In the genomic region with DNA sequence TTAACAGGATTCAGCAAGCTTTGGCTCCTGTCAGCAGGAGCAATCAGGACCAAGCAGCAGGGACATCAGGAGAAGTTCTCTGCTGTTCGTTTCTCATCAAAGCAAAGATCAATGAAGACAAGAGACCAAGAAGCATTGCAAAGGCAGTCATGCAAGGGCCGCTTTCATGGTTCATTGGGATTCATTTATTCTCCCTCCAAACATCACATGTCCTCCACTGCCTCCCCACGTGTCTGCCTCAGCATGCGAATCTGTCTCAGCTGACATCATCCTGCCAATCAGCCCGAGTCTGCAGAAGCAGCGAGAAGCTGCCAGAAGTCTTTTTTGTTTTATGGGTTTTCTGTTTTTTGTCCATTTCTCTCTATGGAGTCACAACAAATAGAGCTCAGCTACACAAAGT, we compare ENCODE assay signal across 13 mouse cellular contexts. TPM values are rescaled to one million over a fixed set of nuclear protein-coding genes. Genes with fewer than 3 reads are reported as not detected.
DNase-seq lines count a peak whose midpoint lies in the region; ATAC-seq and TF ChIP-seq lines count a peak whose summit lies in the region.
"Had no signal": no experiment of that assay in that cellular context is flagged by ENCODE, and none has a peak within 500 bp of the region (broad histone marks: within the 10 kb centered on the region; RNA-seq: fewer than 3 reads in every experiment).

No protein-coding gene starts in this region.

- peaks cover 1% of the 10 kb centered on the region; the same call in 1 of the 2 replicates for H3K4me1 ChIP-seq in hindbrain, embryonic 16.5 days (ENCODE audit: control insufficient read depth, insufficient read depth, low read depth, low read length)
- H3K4me1 ChIP-seq in hindbrain, embryonic 13.5 days (replicated peaks): peaks cover 9% of the 10 kb centered on the region; the same call in 1 of the 2 replicates
- H3K4me1 ChIP-seq in midbrain, postnatal 0 days (ENCODE audit: insufficient read depth, low read length): no peaks in the 10 kb centered on the region

- DNase-seq in ZHBTc4 (ENCODE audit: low read depth, low spot score): peak; percentile 38
- peak; percentile 71 for DNase-seq in kidney, adult 18-20 months
- DNase-seq in midbrain, postnatal 0 days (ENCODE audit: low spot score): peak; percentile 53
- no peak for DNase-seq in left cerebral cortex, postnatal 10 days (ENCODE audit: extremely low spot score in 1 of 2, low spot score in 2 of 2)
- DNase-seq in right cerebral cortex, postnatal 4 days: no peak
- DNase-seq in cerebellum, adult 11-12 months: no peak
- DNase-seq: adrenal gland, postnatal 14 days; heart, adult 2 months; heart, postnatal 36 days; lung, postnatal 14 days had no signal

- no peak for TF ChIP-seq CTCF in midbrain, postnatal 0 days (IDR thresholded peaks at IDR 0.05)

- intact Hi-C loops in left cerebral cortex, postnatal 10 days (cut with DNase I): no loop called here

- ATAC-seq in hindbrain, embryonic 16.5 days: peak; percentile 37; the same call in 1 of the 2 replicates
- no peak for ATAC-seq in hindbrain, embryonic 13.5 days (ENCODE audit: low FRiP score)
- ATAC-seq in midbrain, postnatal 0 days (ENCODE audit: low FRiP score): no peak

- no peaks in the 10 kb centered on the region for H3K27me3 ChIP-seq in hindbrain, embryonic 16.5 days (replicated peaks; ENCODE audit: control insufficient read depth, insufficient read depth, low read length)
- H3K27me3 ChIP-seq in hindbrain, embryonic 13.5 days: no peaks in the 10 kb centered on the region
- H3K27me3 ChIP-seq in midbrain, postnatal 0 days (ENCODE audit: insufficient read depth, low read length): no peaks in the 10 kb centered on the region

- H3K36me3 ChIP-seq in hindbrain, embryonic 16.5 days (ENCODE audit: control insufficient read depth, insufficient read depth, low read length): no peaks in the 10 kb centered on the region
- H3K36me3 ChIP-seq in hindbrain, embryonic 13.5 days: no peaks in the 10 kb centered on the region
- no peaks in the 10 kb centered on the region for H3K36me3 ChIP-seq in midbrain, postnatal 0 days (ENCODE audit: insufficient read depth, low read length)

- no peak overlapping the region for H3K4me3 ChIP-seq in hindbrain, embryonic 16.5 days (ENCODE audit: low read length)
- no peak overlapping the region for H3K4me3 ChIP-seq in hindbrain, embryonic 13.5 days
- H3K4me3 ChIP-seq in midbrain, postnatal 0 days (ENCODE audit: low read depth, low read length): no peak overlapping the region
- H3K4me3 ChIP-seq: heart, adult 2 months had no signal

- no peaks in the 10 kb centered on the region for H3K9me3 ChIP-seq in hindbrain, embryonic 16.5 days (ENCODE audit: control insufficient read depth, low read length)
- no peaks in the 10 kb centered on the region for H3K9me3 ChIP-seq in hindbrain, embryonic 13.5 days
- no peaks in the 10 kb centered on the region for H3K9me3 ChIP-seq in midbrain, postnatal 0 days (ENCODE audit: low read length)

- H3K4me2 ChIP-seq in hindbrain, embryonic 16.5 days (ENCODE audit: low read length): no peak overlapping the region
- no peak overlapping the region for H3K4me2 ChIP-seq in hindbrain, embryonic 13.5 days
- no peak overlapping the region for H3K4me2 ChIP-seq in midbrain, postnatal 0 days (ENCODE audit: low read depth, low read length, poor library complexity, severe bottlenecking)

- 14% methylated on average over 6 of the region's 6 CpGs for WGBS in hindbrain, embryonic 16.5 days
- WGBS in hindbrain, embryonic 13.5 days: 16% methylated on average over 6 of the region's 6 CpGs
- 11% methylated on average over 6 of the region's 6 CpGs for WGBS in midbrain, postnatal 0 days

- no peak overlapping the region for H3K27ac ChIP-seq in hindbrain, embryonic 16.5 days (ENCODE audit: low read depth, low read length)
- H3K27ac ChIP-seq in hindbrain, embryonic 13.5 days: no peak overlapping the region
- no peak overlapping the region for H3K27ac ChIP-seq in midbrain, postnatal 0 days (ENCODE audit: low read depth, low read length)
- H3K27ac ChIP-seq: heart, adult 2 months had no signal

- no peak overlapping the region for H3K9ac ChIP-seq in hindbrain, embryonic 16.5 days (ENCODE audit: low read depth, low read length)
- H3K9ac ChIP-seq in hindbrain, embryonic 13.5 days: no peak overlapping the region
- H3K9ac ChIP-seq in midbrain, postnatal 0 days (replicated peaks; ENCODE audit: low read length, poor library complexity, severe bottlenecking): no peak overlapping the region

RNA-seq across cellular contexts. Expression of a gene that starts 37.0 kb away (rescaled TPM):
- 413 and 454 TPM in 2 replicates for polyA plus RNA-seq in hindbrain, embryonic 16.5 days (2015; fragmentation: Nextera tagmentation; extraction: Ambion mirVana)
- 684 and 706 TPM in 2 replicates for polyA plus RNA-seq in hindbrain, embryonic 13.5 days (2015; fragmentation: Nextera tagmentation; extraction: Ambion mirVana)
- 229 and 248 TPM in 2 replicates for total RNA-seq in midbrain, postnatal 0 days (2014; rRNA removed)
- 294 and 310 TPM in 2 replicates for polyA plus RNA-seq in midbrain, postnatal 0 days (2015; fragmentation: Nextera tagmentation; extraction: Ambion mirVana)
- 100 to 1,000 TPM; 180 to 190 TPM for total RNA-seq in left cerebral cortex, postnatal 10 days (2021)
- total RNA-seq: heart, postnatal 36 days; liver, adult 2 months had no signal
- polyA plus RNA-seq: liver, adult 2 months had no signal

RNA-seq across cellular contexts. Expression of a gene that starts 37.5 kb away (rescaled TPM):
- polyA plus RNA-seq in hindbrain, embryonic 16.5 days (2015; fragmentation: Nextera tagmentation; extraction: Ambion mirVana): 77.6 and 80.6 TPM in 2 replicates
- polyA plus RNA-seq in hindbrain, embryonic 13.5 days (2015; fragmentation: Nextera tagmentation; extraction: Ambion mirVana): 93.2 and 98.1 TPM in 2 replicates
- total RNA-seq in midbrain, postnatal 0 days (2014; rRNA removed): 64.1 and 68.1 TPM in 2 replicates
- polyA plus RNA-seq in midbrain, postnatal 0 days (2015; fragmentation: Nextera tagmentation; extraction: Ambion mirVana): 81.8 and 83.0 TPM in 2 replicates
- total RNA-seq in left cerebral cortex, postnatal 10 days (2021): 10 to 100 TPM; 76.4 to 87.4 TPM

Comparison
In these comparisons a context has a peak if more than half of its experiments do, and no peak if none do; other contexts are left out.
1. DNase-seq: peak in ZHBTc4 (single experiment), kidney, adult 18-20 months (single experiment) and midbrain, postnatal 0 days (single experiment); none in left cerebral cortex, postnatal 10 days (0 of 2), right cerebral cortex, postnatal 4 days (single experiment) and cerebellum, adult 11-12 months (single experiment).